Mouse (Mus musculus) liver, embryonic 16.5 days (tissue): Measurements from ENCODE around the gene Ccnj. TPM values are rescaled to one million over a fixed set of nuclear protein-coding genes. Genes with fewer than 3 reads are reported as not detected.

ENCODE experiments used
- ATAC-seq: fragments of 200-750 bp; cut with Nextera tagmentation; 2 replicates; pipeline ENCODE4 v1.8.0; 2017; ENCODE audit warnings: low read depth, mild to moderate bottlenecking, moderate number of reproducible peaks, moderate library complexity
- H3K27ac ChIP-seq: fragments of 300-500 bp; sonication (generic); 2 replicates; pipeline ENCODE4 v1.5.1; 2014; ENCODE audit warnings: mild to moderate bottlenecking, low read length
- H3K27me3 ChIP-seq: fragments of 300-500 bp; sonication (generic); 2 replicates; pipeline ENCODE4 v1.6.1; 2014; ENCODE audit warnings: low read depth, low read length, mixed read lengths; ENCODE audit not compliant: control insufficient read depth, insufficient read depth
- H3K36me3 ChIP-seq: fragments of 300-500 bp; sonication (generic); 2 replicates; pipeline ENCODE4 v1.6.1; 2014; ENCODE audit warnings: mild to moderate bottlenecking; ENCODE audit not compliant: control insufficient read depth, insufficient read depth
- H3K4me1 ChIP-seq: fragments of 300-500 bp; sonication (generic); 2 replicates; pipeline ENCODE4 v1.6.1; 2014; ENCODE audit warnings: low read depth, low read length, mixed read lengths; ENCODE audit not compliant: control insufficient read depth
- H3K4me2 ChIP-seq: fragments of 300-500 bp; sonication (generic); 2 replicates; pipeline ENCODE4 v1.6.1; 2014; ENCODE audit warnings: low read depth, low read length, mixed read lengths
- H3K4me3 ChIP-seq: fragments of 300-500 bp; sonication (generic); 2 replicates; pipeline ENCODE4 v1.5.1; 2014; ENCODE audit warnings: low read depth, mild to moderate bottlenecking, low read length
- H3K9ac ChIP-seq: fragments of 300-500 bp; sonication (generic); 2 replicates; pipeline ENCODE4 v1.6.1; 2014; ENCODE audit warnings: low read depth, low read length
- H3K9me3 ChIP-seq: fragments of 300-500 bp; sonication (generic); replicated peaks from 2 replicates; pipeline ENCODE4 v1.6.1; 2016; ENCODE audit warnings: low read length; ENCODE audit not compliant: control insufficient read depth
- WGBS: fragments of 180-500 bp; shearing (Covaris S2); extraction: QIAGEN DNeasy Blood & Tissue Kit; methylation state at CpG from one replicate; pipeline ENCODE4 v1.1.7; 2014; ENCODE audit not compliant: insufficient replicate concordance; 5-methylcytosine and 5-hydroxymethylcytosine counted together
- polyA plus RNA-seq: library from polyadenylated mRNA; unstranded; fragments of >200 nt; fragmentation: Nextera tagmentation; extraction: Ambion mirVana; gene quantifications from 2 replicates; pipeline ENCODE4 v1.2.1, GENCODE M21; 2015

Ccnj gene
- polyA plus RNA-seq, 1 experiment from 2014 or later, result 2.6 TPM

- H3K4me2 ChIP-seq, result no peak overlapping the region
- peaks cover 46% of the 10 kb centered on the region for H3K4me1 ChIP-seq
- H3K9ac ChIP-seq, result no peak overlapping the region
- no peaks in the 10 kb centered on the region for H3K27me3 ChIP-seq
- no peak overlapping the region for H3K27ac ChIP-seq
- no peaks in the 10 kb centered on the region for H3K9me3 ChIP-seq
- no peak for ATAC-seq
- H3K36me3 ChIP-seq, result no peaks in the 10 kb centered on the region
- no peak overlapping the region for H3K4me3 ChIP-seq
- WGBS, result 81% methylated on average over 7 of the region's 7 CpGs
Measured at GRCm38 (mm10) chr19:40815645-40816183, 15.4 kb upstream of the Ccnj start.

- Histone ChIP-seq H3K4me1 (peaks cover 29% of the 10 kb centered on the region), H3K9me3 (no peaks in the 10 kb centered on the region), H3K36me3 (no peaks in the 10 kb centered on the region), H3K27me3 (no peaks in the 10 kb centered on the region), H3K27ac (peak overlapping the region; percentile 58), H3K4me3 (no peak overlapping the region), H3K4me2 (peak overlapping the region; percentile 18; the same call in 1 of the 2 replicates), H3K9ac (no peak overlapping the region)
- peak; percentile 20; the same call in 1 of the 2 replicates for ATAC-seq
- 29% methylated on average over 6 of the region's 6 CpGs for WGBS
Measured at GRCm38 (mm10) chr19:40817901-40818532, 13.1 kb upstream of the Ccnj start.

DNA sequence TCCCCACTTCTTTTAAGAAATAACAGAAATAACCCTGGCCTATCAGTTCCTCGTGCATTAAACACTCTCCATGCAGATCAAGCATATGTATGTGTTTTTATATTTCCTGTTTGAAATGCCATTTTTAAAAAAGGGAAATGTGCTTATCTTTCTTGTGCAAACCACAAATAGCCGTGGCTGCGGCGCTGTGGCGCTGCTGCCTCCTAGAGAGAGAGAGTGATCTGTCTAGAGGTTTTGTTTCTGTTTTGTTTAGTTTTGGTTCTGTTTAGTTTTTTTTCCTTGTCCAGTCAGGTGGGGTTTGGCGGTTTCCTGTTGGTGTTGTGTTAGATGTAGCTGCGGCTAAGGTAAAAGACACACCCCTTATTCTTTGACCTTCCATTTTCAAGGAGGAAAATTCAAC is 12.3 kb upstream of the Ccnj start:
- no peaks in the 10 kb centered on the region for H3K36me3 ChIP-seq
- peak overlapping the region; percentile 38 for H3K9ac ChIP-seq
- WGBS, result 10% methylated on average over 7 of the region's 7 CpGs
- H3K4me3 ChIP-seq, result no peak overlapping the region; the same call in 1 of the 2 replicates
- H3K4me1 ChIP-seq, result peaks cover 29% of the 10 kb centered on the region
- H3K27me3 ChIP-seq, result no peaks in the 10 kb centered on the region
- peak overlapping the region; percentile 36; the same call in 1 of the 2 replicates for H3K4me2 ChIP-seq
- peak overlapping the region; percentile 58 for H3K27ac ChIP-seq
- peak; percentile 53 for ATAC-seq
- H3K9me3 ChIP-seq, result no peaks in the 10 kb centered on the region

DNA sequence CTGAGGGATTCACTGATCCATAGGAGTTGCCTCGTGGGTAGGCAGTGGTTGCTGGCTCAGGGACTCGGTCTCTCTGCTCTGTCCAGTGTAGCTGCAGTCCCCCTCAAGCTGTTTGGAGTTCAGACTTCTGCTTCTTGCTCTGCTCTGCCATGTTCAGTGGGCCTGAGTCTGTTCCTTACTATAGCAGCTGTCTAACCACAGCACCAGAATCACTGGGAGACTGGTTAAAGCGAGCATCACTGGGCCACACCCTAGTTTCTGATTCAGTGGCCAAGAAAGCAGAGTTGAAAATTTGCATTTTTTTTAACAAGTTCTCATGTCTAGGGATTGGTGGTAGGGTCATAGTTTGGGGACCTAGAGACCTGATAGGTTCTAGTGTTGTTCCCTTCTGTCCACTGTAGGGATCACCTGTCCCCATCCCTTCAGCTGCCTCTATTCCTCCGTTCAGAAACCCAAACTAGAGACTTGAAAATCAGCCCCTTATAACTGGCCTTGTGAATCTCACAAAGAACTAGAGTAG is 9.7 kb upstream of the Ccnj start:
- Histone ChIP-seq H3K36me3 (no peaks in the 10 kb centered on the region), H3K9me3 (no peaks in the 10 kb centered on the region), H3K4me3 (no peak overlapping the region), H3K4me1 (peaks cover 21% of the 10 kb centered on the region), H3K9ac (no peak overlapping the region), H3K27me3 (no peaks in the 10 kb centered on the region), H3K27ac (no peak overlapping the region), H3K4me2 (no peak overlapping the region)
- 54% methylated on average over 4 of the region's 4 CpGs for WGBS
- ATAC-seq, result no peak

DNA sequence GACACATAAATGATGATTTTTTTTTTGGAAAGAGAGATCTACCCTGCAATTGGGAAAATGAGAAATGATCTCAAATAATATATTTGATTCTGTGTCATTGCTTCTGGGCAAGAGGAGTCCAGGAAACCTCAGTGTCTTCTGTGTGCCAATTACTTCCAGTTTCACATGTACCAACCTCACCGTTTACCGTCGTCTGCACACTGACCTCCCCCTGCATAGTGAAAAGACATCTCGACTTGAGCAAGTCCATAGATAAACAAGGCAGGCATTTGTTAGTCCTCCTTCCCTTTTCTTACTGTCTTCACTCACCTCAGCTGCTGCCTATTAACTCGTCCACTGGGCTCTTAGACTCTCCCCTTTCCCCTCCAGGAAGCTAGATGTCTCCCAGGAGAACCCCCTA is 5.4 kb upstream of the Ccnj start:
- Histone ChIP-seq H3K9me3 (no peaks in the 10 kb centered on the region), H3K4me2 (no peak overlapping the region), H3K27ac (no peak overlapping the region), H3K4me1 (peaks cover 5% of the 10 kb centered on the region), H3K36me3 (no peaks in the 10 kb centered on the region), H3K27me3 (no peaks in the 10 kb centered on the region; the same call in 1 of the 2 replicates), H3K9ac (no peak overlapping the region), H3K4me3 (no peak overlapping the region)
- ATAC-seq, result no peak
- 30% methylated on average over 5 of the region's 5 CpGs for WGBS

DNA sequence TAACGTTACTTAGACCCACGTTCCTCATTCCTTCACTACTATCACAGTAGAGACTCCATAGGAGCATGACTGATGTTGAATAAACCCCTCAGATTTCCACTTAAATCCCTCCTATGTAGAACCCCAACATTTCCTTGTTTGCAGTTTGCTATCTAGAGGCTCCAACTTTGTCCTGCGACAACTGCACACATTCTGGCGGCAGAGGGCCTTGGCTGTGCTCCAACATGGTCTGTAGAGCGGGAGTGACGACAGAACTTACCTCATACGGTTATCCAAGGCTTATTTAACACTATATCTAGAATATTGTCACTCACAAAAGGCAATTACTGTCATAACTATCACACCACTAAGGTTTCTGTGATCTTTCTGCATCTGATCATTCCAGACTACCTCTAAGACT is 4.3 kb upstream of the Ccnj start:
- ATAC-seq, result no peak

GRCm38 (mm10) chr19:40830198-40830597 is 881 bp upstream of the Ccnj start:
- Histone ChIP-seq H3K4me1 (peaks cover 14% of the 10 kb centered on the region), H3K4me2 (peak overlapping the region; percentile 85), H3K4me3 (peak overlapping the region; percentile 85), H3K27ac (no peak overlapping the region), H3K9ac (peak overlapping the region; percentile 89), H3K36me3 (no peaks in the 10 kb centered on the region), H3K27me3 (no peaks in the 10 kb centered on the region; the same call in 1 of the 2 replicates), H3K9me3 (no peaks in the 10 kb centered on the region)
- ATAC-seq, result no peak
- 33% methylated on average over 7 of the region's 7 CpGs for WGBS

More for the DNA sequence above, 4.3 kb upstream of the Ccnj start:
- Histone ChIP-seq H3K4me2 (no peak overlapping the region), H3K27me3 (no peaks in the 10 kb centered on the region; the same call in 1 of the 2 replicates), H3K4me3 (no peak overlapping the region), H3K27ac (no peak overlapping the region), H3K4me1 (peaks cover 5% of the 10 kb centered on the region), H3K9ac (no peak overlapping the region), H3K9me3 (no peaks in the 10 kb centered on the region), H3K36me3 (no peaks in the 10 kb centered on the region)
- 59% methylated on average over 7 of the region's 7 CpGs for WGBS

- Histone ChIP-seq H3K36me3 (no peaks in the 10 kb centered on the region), H3K27me3 (no peaks in the 10 kb centered on the region; the same call in 1 of the 2 replicates), H3K9ac (peak overlapping the region; percentile 89), H3K4me3 (peak overlapping the region; percentile 85), H3K4me2 (peak overlapping the region; percentile 85), H3K4me1 (peaks cover 14% of the 10 kb centered on the region), H3K27ac (peak overlapping the region; percentile 51), H3K9me3 (no peaks in the 10 kb centered on the region)
- WGBS, result under 1% methylated on average over 69 of the region's 76 CpGs
- ATAC-seq, result peak; percentile 53
Measured at GRCm38 (mm10) chr19:40831416-40832201, 530 bp downstream of the Ccnj start.
